Mouse (Mus musculus) mesoderm, embryonic 11.5 days (tissue): ENCODE results near the gene Trim29.

Source experiments
- DNase-seq: peaks from one replicate; pipeline ENCODE4 v3.0.0-alpha.2; 2012; ENCODE audit warnings: low read depth, low spot score

Trim29 gene

DNA sequence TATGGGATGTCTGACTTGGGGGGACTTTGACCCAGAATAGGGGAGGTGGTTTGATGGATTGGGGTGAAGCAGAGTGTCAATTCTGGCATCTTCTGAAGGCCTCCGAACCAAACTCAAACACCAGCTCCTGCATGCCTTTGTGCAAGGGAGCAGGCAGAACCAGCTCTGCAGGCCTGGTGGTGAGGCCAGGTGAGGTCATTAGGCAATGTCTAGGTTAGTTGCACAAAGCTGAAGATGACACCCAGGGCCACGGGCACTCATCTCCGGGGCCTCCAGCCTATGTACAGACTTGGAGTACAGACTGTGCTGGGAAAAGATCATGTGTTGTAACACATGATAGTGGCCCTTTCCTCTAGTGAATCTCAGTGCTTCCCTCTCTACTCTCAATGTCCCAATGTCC lies 3.2 kb downstream of the Trim29 start:
- no peak for DNase-seq

DNA sequence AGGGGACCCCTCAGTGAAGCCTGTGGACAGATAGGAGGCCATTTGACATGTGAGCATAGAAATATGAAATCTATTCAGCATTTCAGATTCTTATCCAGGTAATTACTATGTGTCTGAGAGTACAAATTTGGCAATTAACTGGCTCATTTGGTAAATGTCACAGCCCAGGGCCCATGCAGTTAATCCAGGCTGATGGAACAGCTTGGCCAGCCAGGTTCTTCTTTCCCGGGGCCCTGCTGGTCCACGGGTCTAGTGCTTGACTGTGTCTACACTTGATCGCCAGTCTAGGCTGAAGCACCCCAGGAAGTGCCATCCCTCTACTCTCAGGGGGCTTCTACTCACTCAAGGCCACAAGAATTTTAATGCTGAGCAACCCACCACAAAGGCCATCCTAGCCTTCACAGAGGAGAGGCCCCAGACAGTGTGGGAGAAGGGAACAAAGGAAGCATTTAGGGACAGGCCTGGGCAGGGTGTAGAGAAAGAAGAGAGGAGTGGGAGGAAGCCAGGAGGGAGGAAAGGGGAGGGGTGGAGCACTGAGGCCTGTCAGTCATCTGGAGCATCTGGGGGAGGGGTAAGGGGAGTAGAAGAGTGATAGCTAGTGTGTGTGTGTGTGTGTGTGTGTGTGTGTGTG lies 4.8 kb downstream of the Trim29 start:
- no peak for DNase-seq

DNA sequence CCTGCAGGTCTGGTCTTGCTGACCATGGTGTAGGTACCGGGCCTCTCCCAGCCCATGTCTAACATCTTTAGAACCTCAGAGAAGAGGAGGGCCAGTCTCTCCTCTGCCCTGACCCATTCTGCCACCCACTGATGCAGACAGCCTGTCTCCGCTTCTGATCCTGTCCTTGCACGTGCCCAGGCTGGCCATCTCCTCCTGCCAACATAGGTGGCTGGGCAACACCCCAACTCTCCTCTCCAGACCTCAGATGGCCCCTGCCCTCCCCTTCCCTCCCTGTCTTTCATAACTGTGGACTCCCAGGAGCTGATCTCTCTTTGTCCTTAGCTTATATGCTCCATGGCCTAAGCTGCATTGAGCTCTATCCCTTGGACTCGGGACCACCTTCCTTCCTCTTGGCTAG lies 5.8 kb downstream of the Trim29 start:
- no peak for DNase-seq

DNA sequence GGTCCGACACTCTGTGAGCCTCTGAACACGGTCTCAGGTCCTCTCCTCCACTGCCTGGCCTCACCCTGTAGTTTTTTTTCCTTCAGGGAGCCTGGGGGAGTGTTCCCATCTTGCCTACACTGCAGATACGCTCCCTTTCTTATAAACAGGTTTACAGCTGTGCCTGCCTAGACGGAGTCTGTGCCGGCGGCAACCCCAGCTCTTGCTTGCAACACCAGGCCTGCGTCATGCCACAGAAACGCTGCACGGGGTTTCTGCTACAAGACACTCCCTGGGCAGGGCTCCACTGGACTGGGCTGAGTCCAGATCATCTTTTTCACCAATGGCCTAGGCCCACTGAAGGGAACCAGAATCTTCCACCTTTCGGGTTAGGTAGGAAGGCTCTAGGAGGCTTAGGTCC lies 8.0 kb downstream of the Trim29 start:
- no peak for DNase-seq

DNA sequence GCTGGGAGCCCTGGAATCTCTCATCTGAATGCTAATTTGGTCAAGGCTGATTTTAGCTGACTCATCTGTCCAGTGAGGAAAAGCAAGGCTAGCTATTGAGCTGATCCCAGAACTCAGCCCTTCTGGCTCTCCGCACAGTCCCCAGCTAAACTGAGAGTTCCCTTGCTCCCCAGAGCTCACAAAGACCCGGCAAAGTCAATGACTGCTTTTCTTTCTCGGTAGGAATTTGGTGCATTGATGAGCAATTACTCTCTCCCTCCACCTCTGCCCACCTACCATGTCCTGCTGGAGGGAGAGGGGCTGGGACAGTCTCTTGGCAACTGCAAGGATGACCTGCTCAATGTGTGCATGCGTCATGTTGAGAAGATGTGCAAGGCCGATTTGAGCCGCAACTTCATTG lies 11.3 kb downstream of the Trim29 start:
- no peak for DNase-seq

DNA sequence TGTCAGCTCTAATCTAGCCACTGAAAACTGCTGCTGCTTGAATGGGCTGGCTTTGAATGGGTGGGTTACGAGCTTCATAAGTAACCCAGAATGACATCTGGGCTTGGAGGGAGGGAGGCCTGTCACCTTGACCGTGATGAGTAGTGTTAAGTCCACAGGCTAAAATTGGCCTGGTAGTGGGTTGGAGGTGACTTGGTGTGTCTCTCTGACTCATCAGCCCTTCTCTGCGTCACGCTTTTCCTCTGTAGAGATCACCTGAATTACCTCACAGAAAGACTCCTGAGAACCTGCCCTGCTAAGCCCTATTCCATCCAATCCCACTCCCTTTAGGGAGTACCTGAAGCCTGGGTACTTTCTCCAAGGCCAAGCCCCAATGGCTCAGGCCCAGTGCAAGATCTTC lies 12.0 kb downstream of the Trim29 start:
- DNase-seq: no peak

DNA sequence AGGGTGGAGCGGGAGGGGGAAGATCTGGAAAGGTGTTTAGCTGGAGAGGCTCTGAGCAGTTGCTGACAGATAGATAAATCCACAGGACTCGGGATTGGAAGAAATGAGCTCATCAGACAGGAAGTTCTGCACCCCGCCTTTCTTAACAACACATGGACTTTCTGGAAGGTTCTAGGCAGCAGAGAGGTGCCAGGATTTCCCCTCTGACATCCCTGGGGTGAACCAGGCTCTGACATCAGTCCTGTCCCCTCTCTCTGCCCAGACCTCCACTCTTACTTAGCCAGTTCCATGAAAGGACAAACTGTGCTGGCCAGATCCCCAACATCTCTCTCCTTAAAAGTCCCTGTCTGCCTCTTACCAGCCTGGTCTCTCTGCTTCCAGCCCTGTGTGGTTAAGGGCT lies 14.8 kb downstream of the Trim29 start:
- no peak for DNase-seq

DNA sequence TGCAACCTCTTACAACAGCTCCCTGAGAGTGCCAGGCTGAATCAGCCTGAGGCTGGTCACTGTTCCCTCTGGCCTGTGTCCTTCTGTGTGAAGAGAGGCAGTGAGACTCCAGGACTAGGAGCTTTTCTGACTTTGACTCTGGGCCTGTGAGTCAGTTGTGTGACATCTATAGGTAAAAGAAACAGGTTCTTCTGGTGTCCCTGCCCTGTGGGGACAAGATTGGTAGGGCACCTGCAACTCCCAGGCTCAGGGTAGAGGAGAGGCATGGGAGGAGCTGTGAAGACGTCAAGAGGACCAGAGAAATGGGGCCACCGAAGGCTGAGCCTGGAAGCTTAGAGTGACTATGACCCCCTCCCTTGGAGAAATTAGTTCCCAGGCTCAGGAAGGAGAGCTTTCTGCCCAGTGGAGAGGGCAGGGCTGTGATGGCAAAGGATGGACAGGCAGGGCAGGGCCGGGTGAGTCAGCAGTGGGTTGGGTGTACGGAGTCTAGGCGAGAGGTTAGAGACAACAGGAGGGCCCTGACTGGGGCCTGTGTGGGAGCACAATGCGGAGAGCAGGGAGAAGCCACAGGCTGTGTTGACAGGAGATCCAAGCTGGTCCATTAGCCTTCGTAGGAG lies 15.5 kb downstream of the Trim29 start:
- no peak for DNase-seq

DNA sequence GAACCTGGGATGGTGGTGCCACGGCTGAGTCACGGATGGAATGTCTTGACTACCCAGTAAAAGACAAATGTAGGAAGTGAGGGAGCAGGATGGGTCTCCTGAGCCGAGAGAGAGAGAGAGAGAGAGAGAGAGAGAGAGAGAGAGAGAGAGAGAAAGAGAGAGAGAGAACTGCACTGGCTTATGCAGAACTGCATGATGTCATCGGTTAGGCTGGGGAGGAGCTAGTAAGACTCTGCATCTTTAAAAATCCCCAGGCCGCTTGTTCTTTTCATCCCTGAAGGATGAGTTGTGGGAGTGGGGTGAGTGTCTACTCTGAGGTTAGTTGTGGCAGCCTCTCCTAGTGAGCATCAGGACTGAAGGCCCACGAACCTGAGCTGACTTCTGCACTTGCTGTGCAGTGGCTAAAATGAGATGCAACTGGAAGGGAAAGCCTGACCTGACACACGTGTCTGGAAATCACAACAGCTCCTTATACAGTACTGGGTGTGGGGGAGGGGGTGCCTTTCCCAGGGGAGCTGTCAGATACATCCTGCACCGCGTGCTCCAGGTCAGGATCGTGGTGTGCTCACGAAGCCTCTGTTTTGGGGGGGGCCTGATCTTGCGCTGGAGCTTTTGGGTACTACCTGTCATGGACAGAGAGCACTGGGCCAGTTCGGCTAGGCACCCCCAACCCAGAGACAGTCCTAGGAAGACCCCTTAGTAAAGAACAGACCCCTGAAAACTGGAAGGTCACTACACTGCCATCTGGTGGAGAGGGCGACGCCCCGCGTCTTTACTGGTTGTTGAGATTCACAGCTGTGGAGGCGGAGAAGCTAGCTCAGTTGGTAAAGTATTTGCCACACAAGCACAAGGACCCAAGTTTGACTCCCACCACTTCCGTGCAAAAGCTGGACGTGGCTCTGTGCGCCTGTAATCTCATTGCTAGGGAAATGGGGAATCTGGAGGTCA lies 16.8 kb downstream of the Trim29 start:
- DNase-seq: peak; percentile 44

DNA sequence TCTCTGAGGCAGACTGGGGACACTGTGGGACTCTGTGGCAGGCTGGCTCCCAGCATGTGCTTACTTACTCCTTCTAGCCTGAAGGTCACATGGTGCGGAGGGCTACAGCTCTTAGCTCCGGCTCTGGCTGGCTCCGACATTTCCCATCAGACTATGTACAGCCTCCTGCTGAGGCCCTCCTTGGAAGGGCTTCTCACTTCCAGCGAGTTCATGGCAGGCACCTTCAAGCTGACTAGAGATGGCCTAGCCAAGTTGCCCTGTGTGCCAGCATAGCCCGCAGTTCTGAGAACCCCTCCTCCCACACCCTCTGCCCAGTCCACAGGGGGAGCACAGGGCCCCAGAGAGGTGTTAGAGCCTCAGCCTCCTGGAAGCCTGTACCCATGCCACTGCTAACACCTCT lies 19.8 kb downstream of the Trim29 start:
- DNase-seq: no peak

DNA sequence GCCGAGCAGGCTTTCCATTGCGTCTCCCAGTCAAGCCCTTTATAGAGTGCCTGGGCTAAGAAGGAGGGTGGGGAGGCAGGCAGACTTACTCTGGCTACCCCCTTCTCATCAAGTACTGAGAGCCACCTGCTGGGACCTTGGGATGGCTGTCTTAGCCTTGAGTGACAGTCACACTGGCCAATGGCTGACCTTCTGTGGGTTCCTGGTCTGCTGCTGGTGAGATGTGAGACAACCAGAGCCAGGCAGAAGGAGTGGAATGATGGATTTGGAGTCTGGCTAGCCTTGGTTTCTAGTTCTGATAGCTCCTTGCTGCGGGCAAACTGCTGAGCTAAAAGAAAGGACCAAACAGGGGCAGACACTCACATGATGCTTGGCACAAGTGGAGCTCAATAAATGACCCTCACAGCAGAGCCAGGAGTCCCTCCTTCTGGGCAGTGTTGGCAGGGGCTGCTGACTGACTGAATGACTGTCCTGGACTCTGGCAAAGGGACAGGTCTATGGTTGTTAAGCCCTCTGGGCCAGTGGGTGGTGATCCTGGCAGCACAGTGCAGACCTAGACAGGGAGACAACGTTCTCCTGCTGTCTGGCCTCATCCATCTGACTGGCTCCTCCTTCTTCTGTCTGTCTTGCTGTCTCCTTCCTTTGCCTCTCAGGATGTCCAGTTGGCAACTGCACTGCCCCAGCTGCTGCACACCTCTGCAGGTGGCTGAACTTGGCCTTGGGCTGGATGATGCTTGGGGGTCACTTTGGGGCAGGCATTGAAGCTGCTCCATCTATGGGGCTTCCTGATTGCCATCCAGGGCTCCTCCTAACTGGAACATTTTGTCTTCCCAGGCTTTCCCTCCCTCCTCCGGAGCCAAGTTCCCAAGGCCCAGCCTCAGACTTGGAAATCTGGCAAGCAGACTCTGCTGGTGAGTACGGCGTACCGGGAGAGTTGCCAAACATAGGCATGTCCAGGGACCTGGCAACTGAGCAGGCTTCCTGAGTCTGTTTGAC lies 21.1 kb downstream of the Trim29 start:
- no peak for DNase-seq

DNA sequence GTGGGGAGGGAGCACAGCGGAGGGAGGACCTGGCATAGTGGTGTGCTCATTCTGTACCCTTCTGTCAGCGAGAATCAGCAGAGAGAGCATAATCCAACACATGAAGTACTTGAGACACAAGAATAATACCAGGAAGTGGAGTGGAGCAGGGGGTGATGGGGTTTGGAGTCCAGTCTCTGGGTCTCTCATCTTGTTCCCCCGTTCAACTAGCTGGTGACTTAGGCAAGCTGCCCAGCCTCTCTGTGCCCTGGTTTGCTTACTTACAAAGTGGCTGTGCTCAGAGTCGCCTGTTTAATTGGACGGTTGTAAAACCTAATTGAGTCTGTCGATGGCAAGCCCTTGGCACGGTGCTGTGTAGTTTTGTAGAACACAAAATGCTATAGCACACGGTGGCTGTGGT lies 23.8 kb downstream of the Trim29 start:
- no peak for DNase-seq

DNA sequence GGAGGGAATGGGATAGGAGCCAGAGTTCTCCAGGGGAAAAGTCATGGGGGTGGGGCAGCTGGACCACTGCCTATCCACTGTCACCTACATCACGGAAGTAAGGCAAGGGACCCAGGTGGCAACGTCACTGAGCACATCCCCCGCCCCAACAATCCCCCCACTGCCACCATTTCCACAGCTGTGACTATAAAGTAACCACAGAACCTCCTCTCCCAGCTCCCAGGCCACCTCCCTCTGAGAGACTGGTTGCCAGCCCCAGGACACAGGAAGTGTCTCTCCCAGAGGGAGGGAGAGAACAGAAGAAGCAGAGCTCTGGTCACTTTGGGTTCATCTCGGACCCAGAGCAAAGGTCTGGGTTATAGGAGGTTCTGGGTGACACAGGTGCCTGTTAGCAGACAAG lies 27.0 kb downstream of the Trim29 start:
- DNase-seq: no peak

DNA sequence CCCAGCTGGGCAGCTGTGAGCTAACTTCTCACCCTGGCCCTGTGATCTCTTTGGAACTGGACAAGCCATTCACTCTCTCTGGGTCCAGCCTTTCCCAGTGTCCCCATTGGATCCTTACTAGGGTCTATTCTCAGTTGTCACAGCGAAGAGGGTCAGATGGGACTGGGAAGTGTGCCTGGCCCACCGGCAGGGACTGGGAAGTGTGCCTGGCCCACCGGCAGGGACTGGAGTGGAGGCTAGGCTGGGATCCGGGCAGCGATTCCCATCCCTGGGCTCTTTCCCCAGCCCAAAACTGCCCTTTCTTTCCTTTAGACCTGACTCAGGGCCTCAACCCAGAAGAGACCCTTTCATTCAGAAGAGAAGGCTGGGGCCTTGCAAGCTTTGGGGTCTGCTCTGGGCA lies 27.4 kb downstream of the Trim29 start:
- no peak for DNase-seq

DNA sequence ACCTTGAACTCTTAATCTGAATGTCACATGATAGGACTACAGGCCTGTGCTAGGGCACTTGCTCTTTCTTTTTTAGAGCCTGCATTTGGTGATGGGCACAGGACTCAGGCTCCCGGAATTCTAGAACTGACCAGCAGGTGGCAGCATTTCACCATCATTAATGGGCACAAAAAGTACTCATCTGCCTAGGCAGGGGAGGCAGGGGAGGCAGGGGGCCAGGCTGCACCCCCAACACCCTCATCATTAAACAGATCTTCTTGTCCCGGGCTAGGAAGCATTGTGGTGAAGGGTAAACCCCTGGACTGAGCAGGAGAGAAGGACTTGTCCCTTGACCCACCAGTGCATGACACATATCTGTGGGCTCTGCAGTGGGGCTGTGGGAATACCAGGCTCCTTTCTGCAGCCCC lies 29.0 kb downstream of the Trim29 start:
- DNase-seq: peak; percentile 75

DNA sequence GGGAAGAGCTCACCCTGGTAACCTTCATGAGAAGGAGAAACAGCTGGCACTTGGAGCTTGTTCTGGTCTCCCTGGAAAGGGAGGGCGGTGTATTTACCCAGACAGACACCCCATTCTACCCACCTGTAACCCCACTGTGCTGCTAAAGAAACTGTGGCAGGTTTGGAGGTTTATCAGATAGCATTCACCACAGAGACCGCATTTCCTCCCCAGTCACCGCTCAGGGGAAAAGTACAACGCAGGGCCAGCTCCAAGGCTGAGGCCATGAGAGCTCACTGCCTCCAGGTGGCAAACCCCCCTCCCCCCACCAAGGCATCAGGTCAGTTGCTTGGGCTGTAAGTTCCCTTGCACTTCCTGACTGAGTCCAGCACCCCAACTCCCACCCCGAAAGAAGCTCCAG lies 39.4 kb downstream of the Trim29 start:
- DNase-seq: no peak

DNA sequence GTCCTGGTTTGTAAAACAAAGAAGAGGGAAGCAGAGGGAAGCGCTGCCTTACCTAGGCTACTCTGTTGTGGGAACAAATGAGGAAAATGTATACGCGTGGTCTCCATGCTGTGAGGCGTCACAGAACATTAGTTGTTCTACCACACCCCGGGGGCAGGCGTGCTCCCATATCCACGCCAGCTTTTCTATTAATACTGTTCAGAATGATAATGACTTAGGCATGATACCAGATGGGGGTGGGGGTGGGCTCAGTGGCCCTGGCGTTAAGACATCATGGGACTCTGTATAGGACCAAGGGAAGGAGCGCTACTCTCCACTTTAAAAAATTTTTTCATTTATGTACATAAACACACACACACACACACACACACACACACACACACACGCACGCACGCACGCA lies 40.4 kb downstream of the Trim29 start:
- DNase-seq: no peak

DNA sequence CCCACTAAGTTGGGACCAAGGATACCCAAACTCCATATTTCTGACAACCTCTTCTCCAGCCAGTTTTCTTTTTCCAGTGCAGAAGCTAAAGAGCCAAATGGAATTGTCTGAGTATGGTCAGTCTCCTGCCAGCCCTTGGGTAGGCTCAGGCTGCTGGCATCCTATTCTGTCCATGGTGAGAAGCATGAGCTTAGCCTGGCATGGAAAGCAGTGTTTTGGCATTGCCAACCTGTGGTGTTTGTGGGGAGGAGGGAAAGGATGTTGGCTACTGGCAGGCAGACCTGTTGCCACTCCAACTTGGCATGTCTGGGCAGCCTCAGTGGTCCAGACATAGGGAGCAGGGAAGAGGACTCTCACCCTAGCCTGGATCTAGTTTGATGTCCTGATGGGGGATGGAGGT lies 46.4 kb downstream of the Trim29 start:
- no peak for DNase-seq

DNA sequence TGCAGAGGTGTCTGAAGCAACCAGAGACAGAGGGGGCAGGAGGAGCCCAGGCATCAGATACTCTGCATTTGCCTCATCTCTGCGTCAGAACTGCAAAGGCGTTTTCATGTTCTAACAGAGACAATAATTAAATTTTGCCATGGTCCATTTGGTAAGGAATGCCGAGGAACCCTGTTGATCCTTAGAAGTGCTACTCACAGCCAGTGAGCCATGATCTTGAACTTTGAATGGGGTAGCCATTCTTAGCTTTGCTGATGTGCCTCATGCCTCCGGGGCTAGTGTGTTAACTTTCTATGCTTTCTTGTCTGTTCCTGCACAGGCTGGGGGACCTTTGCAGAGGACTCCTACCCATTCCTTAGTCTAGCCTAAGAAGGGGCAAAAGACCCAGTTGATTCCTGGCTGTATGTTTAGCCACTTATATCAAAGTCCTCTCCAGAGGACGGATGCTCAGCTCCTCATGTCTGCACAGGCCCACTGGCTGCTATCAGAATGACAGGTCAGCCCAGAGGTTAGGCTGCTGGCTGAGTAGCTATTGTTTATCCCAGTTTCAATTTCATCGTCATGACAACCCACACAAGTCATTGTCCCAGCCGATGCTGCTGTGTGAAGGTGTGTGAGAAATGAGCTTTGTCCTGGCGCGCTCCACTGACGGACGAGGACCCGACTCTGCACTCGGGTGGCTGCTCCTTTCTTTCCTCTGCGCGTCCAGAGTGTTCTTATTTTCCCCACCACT lies 48.1 kb downstream of the Trim29 start:
- peak; percentile 54 for DNase-seq

DNA sequence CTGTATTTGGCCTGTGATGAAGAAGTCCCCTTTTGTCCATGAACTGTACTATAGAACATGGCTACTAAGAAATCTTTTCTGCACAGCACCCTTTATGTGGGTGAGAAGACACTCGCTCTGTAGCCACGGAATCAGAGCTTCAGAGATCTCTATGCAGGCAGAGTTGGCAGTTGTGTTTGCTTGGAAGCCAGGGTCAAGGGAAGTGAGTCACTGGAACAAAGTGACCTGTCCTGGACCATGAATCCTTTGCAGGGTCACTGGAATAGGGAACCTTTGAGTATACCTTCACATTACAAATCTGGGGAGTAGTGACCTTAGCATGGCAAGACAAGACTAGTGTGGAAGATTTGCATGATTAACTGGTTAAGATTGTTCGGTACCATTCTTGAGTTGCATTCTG lies 58.1 kb downstream of the Trim29 start:
- DNase-seq: no peak

DNA sequence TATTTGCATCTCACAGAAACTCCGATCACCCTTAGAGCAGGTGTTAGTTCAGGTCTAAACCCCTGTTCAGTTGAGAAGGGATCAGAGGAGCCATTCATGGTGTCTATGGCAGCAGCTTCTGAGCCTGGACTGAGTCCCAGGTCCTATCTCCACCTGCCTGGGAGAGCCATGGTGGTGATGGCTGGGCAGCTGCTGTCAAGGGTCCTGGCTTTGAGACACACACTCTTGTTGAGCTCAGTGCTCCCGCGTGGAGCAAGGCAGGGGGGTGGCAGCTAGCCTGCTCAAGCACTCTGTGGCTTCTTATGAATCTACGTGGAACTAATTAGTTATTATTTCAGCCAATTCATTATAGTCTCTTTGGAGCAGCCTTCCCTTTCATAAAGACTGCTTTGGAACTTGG lies 73.2 kb downstream of the Trim29 start:
- no peak for DNase-seq
